Mouse (Mus musculus): Measurements from ENCODE around the gene Lmod3. TPM values are rescaled to one million over a fixed set of nuclear protein-coding genes. Genes with fewer than 3 reads are reported as not detected.
A peak's percentile ranks its signal among the peaks of the same experiment; 100 is the strongest.

Lmod3 gene
- polyA plus RNA-seq, 1 experiment from 2014 or later: 0.07 TPM

GRCm38 (mm10) chr6:97222321-97222720, 30.2 kb downstream of the Lmod3 start:
- H3K27me3 ChIP-seq: no peaks in the 10 kb centered on the region
- no peaks in the 10 kb centered on the region for H3K9me3 ChIP-seq
- no peak overlapping the region for H3K4me3 ChIP-seq (replicated peaks)
- H3K9ac ChIP-seq (replicated peaks): no peak overlapping the region
- H3K27ac ChIP-seq: no peak overlapping the region
- no peak overlapping the region for H3K4me2 ChIP-seq (replicated peaks)
- peaks cover 8% of the 10 kb centered on the region for H3K36me3 ChIP-seq
- WGBS: 48% methylated on average over 6 of the region's 6 CpGs
- H3K4me1 ChIP-seq (replicated peaks): peaks cover 14% of the 10 kb centered on the region
- no peak for ATAC-seq

DNA sequence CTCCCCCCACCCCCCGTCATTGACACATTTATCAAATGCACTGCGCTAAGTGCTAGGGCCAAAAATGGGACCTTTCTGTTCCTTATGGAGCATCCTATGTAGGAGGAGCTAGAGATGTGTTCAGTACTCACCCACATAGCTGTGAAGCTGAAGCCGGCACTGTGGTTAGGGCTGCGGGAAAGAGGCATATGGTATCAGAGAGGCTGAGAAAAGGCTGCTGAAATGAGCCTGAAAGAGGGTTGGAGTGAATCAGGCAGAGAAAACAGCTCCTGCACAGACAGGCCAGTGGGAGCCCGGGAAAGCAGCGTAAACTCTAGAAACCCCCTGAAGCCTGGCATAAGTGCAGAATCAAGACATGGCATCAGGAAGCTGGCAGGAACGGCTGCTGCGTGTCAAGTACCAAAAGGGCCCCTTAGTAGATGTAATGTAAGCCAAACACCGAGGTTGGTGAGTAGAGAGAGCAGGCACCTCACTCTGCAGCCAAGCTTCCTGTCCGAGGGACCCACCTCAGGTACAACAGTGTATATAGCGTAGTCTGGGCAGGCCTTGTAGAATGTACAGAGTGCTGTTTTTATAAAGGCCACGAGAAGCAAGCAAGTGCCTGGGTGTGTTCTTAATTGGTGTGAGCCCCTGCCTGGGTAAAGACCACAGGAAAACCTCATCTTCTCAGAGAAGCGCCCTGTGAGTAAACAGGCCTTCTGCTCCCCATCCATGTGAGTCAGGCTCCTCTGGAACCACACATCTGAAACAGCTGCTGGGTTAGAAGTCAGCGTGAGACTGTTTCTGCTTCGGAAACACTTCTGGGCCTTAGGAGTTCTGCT, 31.1 kb downstream of the Lmod3 start:
- ATAC-seq: no peak
- WGBS: 75% methylated on average over 15 of the region's 15 CpGs
- Histone ChIP-seq H3K9me3 (no peaks in the 10 kb centered on the region), H3K9ac (replicated peaks) (no peak overlapping the region), H3K4me1 (replicated peaks) (peaks cover 14% of the 10 kb centered on the region), H3K36me3 (peaks cover 3% of the 10 kb centered on the region; the same call in 1 of the 2 replicates), H3K27me3 (no peaks in the 10 kb centered on the region), H3K4me2 (replicated peaks) (no peak overlapping the region), H3K27ac (no peak overlapping the region), H3K4me3 (replicated peaks) (no peak overlapping the region)

GRCm38 (mm10) chr6:97220672-97221071, 31.9 kb downstream of the Lmod3 start:
- Histone ChIP-seq H3K9ac (replicated peaks) (no peak overlapping the region), H3K36me3 (peaks cover 3% of the 10 kb centered on the region; the same call in 1 of the 2 replicates), H3K27ac (no peak overlapping the region), H3K27me3 (no peaks in the 10 kb centered on the region), H3K4me1 (replicated peaks) (peaks cover 11% of the 10 kb centered on the region), H3K4me3 (replicated peaks) (no peak overlapping the region), H3K9me3 (no peaks in the 10 kb centered on the region), H3K4me2 (replicated peaks) (no peak overlapping the region)
- no peak for ATAC-seq
- WGBS: 62% methylated on average over 3 of the region's 5 CpGs

GRCm38 (mm10) chr6:97216154-97216821, 36.3 kb downstream of the Lmod3 start:
- no peak overlapping the region for H3K27ac ChIP-seq

GRCm38 (mm10) chr6:97211981-97212380, 40.6 kb downstream of the Lmod3 start:
- ATAC-seq: no peak
- 77% methylated on average over 12 of the region's 12 CpGs for WGBS
- H3K4me2 ChIP-seq (replicated peaks): peak overlapping the region; percentile 83
- H3K36me3 ChIP-seq: peaks cover 11% of the 10 kb centered on the region; the same call in 1 of the 2 replicates
- no peak overlapping the region for H3K27ac ChIP-seq
- peaks cover 27% of the 10 kb centered on the region for H3K4me1 ChIP-seq (replicated peaks)
- H3K9me3 ChIP-seq: no peaks in the 10 kb centered on the region
- H3K4me3 ChIP-seq (replicated peaks): peak overlapping the region; percentile 79
- H3K27me3 ChIP-seq: no peaks in the 10 kb centered on the region
- 0 out of 2 replicates have a peak overlapping the region, but pooled peaks have one; percentile 80 for H3K9ac ChIP-seq (replicated peaks)

More at GRCm38 (mm10) chr6:97216154-97216821, 36.3 kb downstream of the Lmod3 start:
- Histone ChIP-seq H3K27me3 (no peaks in the 10 kb centered on the region), H3K4me2 (replicated peaks) (no peak overlapping the region), H3K9ac (replicated peaks) (no peak overlapping the region), H3K4me1 (replicated peaks) (peaks cover 21% of the 10 kb centered on the region), H3K9me3 (no peaks in the 10 kb centered on the region), H3K36me3 (peaks cover 14% of the 10 kb centered on the region; the same call in 1 of the 2 replicates), H3K4me3 (replicated peaks) (no peak overlapping the region)
- 92% methylated on average over 4 of the region's 4 CpGs for WGBS
- no peak for ATAC-seq

DNA sequence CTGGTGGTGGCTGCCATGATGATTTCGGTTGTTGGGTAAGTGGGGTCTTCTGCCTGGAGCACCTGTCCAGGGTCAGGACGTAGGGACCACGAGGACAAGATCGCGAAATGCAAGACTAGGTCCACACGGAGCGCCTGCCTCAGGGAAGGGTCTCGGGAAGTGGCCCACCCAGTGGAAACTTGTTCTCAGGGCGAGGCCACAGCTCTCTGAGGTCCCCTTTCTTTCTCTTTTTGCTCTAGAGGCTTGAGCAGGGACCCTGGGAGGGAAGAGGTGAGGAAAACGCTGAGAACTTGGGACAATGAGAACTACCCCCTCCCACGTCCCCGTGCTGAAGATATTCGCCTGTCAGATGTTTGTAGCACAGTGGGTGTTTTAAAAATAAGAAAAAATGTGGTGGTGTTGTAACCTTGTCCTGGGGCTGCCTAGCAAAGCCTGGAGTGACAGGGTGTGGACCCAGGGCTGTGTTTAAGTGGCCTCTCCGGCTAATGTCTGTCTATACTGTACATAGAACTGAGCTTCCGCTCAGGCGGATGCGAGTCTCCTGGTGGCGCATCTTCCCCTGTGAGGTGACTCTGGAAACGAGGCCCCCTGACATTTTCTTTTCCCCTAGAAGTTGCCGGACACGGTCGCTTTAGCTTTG, 41.5 kb downstream of the Lmod3 start:
- peak; percentile 77 for ATAC-seq
- H3K27me3 ChIP-seq: no peaks in the 10 kb centered on the region
- 2% methylated on average over 22 of the region's 22 CpGs for WGBS

GRCm38 (mm10) chr6:97210191-97210961, 42.2 kb downstream of the Lmod3 start, which contains the start of gene Arl6ip5:
TSS of gene Arl6ip5 (plus strand) at chr6:97210689.
- Histone ChIP-seq H3K4me2 (replicated peaks) (peak within 1 kb of the TSS; percentile 83), H3K27me3 (no peaks in the 10 kb centered on the region), H3K4me1 (replicated peaks) (peaks cover 27% of the 10 kb centered on the region), H3K27ac (peak within 1 kb of the TSS; percentile 68), H3K9me3 (no peaks in the 10 kb centered on the region), H3K9ac (replicated peaks) (peak within 1 kb of the TSS; percentile 80), H3K4me3 (replicated peaks) (peak within 1 kb of the TSS; percentile 79), H3K36me3 (peaks cover 10% of the 10 kb centered on the region; the same call in 1 of the 2 replicates)
- peak; percentile 82 for ATAC-seq
- WGBS: 10% methylated on average over 32 of the region's 32 CpGs

More for the DNA sequence above, 41.5 kb downstream of the Lmod3 start:
- Histone ChIP-seq H3K4me1 (replicated peaks) (peaks cover 27% of the 10 kb centered on the region), H3K9me3 (no peaks in the 10 kb centered on the region), H3K9ac (replicated peaks) (peak overlapping the region; percentile 80), H3K36me3 (peaks cover 11% of the 10 kb centered on the region; the same call in 1 of the 2 replicates), H3K4me3 (replicated peaks) (peak overlapping the region; percentile 79), H3K4me2 (replicated peaks) (peak overlapping the region; percentile 83), H3K27ac (peak overlapping the region; percentile 68)

DNA sequence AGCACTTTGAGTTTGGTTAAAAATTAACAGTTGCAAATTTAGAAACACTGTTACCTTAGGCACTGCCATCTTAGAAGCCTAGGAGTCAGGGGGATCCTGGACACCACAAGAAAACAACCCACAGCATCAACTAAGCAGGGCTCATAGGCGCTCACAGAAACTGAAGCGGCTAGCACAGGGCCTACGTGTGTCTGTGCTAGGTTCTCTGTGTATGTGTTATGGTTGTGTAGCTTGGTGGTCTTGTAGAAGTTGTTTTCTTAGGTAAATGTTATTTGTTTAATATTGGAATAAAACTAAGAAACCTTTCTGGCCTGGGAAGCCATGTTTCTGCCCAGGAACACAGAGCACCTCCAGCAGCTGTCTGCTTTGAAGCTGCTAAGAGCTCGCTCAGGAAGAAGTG, 42.8 kb downstream of the Lmod3 start:
- H3K4me1 ChIP-seq (replicated peaks): peaks cover 28% of the 10 kb centered on the region
- H3K9ac ChIP-seq (replicated peaks): no peak overlapping the region
- no peaks in the 10 kb centered on the region for H3K9me3 ChIP-seq
- H3K4me2 ChIP-seq (replicated peaks): no peak overlapping the region
- H3K27me3 ChIP-seq: no peaks in the 10 kb centered on the region
- 0 out of 2 replicates have a peak, but pooled peaks cover 4% of the 10 kb centered on the region for H3K36me3 ChIP-seq
- H3K27ac ChIP-seq: no peak overlapping the region
- 87% methylated on average over 4 of the region's 4 CpGs for WGBS
- no peak for ATAC-seq
- H3K4me3 ChIP-seq (replicated peaks): no peak overlapping the region

DNA sequence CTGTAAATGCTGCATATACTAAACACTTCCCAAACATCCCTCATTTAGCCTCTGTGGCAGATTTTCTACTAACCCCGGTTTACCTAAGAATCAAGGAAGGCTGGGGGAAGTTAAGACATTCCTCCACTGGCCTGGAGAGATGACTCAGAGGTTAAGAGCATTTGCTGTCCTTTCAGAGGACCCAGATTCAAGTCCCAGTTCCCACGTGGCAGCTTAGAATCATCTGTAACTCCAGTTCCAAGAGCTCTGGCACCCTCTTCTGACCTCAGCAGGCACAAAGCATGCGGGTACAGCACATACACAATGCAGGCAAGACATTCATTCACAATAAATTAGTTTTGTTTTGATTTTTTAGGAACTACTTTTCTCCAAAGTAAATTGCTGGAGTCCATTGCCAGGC, 43.4 kb downstream of the Lmod3 start:
- H3K9me3 ChIP-seq: no peaks in the 10 kb centered on the region
- no peak overlapping the region for H3K27ac ChIP-seq
- WGBS: 53% methylated on average over 3 of the region's 3 CpGs
- no peaks in the 10 kb centered on the region for H3K36me3 ChIP-seq
- H3K4me2 ChIP-seq (replicated peaks): no peak overlapping the region
- no peak overlapping the region for H3K4me3 ChIP-seq (replicated peaks)
- H3K4me1 ChIP-seq (replicated peaks): peaks cover 33% of the 10 kb centered on the region
- no peak overlapping the region for H3K9ac ChIP-seq (replicated peaks)
- no peak for ATAC-seq
- H3K27me3 ChIP-seq: no peaks in the 10 kb centered on the region

DNA sequence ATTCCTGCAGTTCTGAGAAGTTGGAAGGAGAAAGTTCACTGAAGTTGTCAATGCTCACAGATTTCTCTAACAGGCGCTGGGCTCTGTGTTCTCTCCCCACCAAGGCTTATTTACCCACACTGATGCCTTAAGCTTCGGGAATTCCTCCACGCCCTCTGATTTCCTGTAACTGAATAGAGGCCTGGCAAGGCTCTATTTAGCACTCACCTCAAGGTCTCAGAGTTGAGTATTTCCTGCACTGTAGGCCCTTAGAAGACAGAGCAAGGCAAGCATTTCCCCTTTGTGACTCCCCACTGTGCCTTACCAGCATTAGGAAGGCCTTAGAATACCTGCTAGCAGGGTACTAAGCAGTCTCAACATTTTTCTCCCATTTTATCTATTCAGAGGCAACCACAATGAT, 44.2 kb downstream of the Lmod3 start:
- no peak overlapping the region for H3K9ac ChIP-seq (replicated peaks)
- no peak overlapping the region for H3K4me2 ChIP-seq (replicated peaks)
- no peaks in the 10 kb centered on the region for H3K9me3 ChIP-seq
- WGBS: 32% methylated on average over 3 of the region's 3 CpGs
- no peak overlapping the region for H3K4me3 ChIP-seq (replicated peaks)
- no peaks in the 10 kb centered on the region for H3K36me3 ChIP-seq
- H3K27ac ChIP-seq: no peak overlapping the region
- ATAC-seq: no peak
- H3K4me1 ChIP-seq (replicated peaks): peaks cover 36% of the 10 kb centered on the region
- H3K27me3 ChIP-seq: no peaks in the 10 kb centered on the region

GRCm38 (mm10) chr6:97207085-97207484, 45.5 kb downstream of the Lmod3 start:
- Histone ChIP-seq H3K36me3 (no peaks in the 10 kb centered on the region), H3K9ac (replicated peaks) (no peak overlapping the region), H3K9me3 (no peaks in the 10 kb centered on the region), H3K27me3 (no peaks in the 10 kb centered on the region), H3K4me2 (replicated peaks) (no peak overlapping the region), H3K4me1 (replicated peaks) (peaks cover 35% of the 10 kb centered on the region), H3K4me3 (replicated peaks) (no peak overlapping the region), H3K27ac (no peak overlapping the region)
- WGBS: 83% methylated on average over 4 of the region's 4 CpGs
- no peak for ATAC-seq
